Mouse (Mus musculus) NIH3T3 (cell line): ENCODE data around the gene Gm8369.
A peak's percentile ranks its signal among the peaks of the same experiment; 100 is the strongest.
"Not testable (repeated sequence)": the region's sequence is repeated elsewhere in the genome, so short reads cannot be mapped to it uniquely, and the experiment has no call there.

Experiments
- DNase-seq: peaks from one replicate; pipeline ENCODE4 v3.0.0-alpha.2; 2012; ENCODE audit warnings: low read depth

The Gm8369 gene

DNA sequence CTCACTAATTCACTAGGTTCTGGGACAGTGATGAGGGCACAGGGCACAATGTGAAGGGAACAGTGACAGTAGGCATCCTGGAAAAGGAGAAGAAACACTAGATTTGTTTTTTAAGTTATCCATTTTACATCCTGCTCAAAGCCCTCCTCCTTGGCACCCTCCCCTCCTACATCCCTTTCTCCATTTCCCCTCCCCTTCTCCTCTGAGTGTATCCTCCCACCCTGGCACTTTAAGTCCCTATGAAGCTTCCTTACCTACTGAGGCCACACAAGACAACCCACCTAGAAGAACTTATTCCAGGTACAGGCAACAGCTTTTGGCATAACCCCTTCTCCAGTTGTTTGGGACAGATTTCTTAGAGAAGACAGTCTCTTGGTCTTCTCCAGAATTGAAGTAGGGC is 30.5 kb downstream of the Gm8369 start, which contains the start of gene Ms4a6b:
Ms4a6b (plus strand) TSS at position 267 of the 400 bp plus-strand sequence.
- no peak for DNase-seq

DNA sequence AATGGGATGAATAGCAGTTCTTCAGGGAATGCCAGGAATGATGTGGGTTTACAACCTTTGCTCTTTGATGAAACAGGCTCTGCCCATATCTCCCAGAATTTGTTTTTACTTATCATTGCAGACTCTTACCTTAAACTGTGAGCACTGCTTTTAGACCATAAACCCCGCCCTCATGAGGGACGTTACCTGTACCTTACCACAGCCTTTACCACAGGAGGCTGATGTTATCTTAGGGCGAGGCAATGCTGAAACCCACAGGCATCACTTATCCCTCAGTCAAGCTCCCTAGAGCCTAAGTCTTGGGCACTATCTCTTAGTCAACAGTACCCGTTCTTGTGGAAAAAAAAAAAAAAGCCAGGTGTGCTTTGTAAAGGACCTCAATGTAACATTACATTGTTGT is 31.1 kb downstream of the Gm8369 start:
- no peak for DNase-seq

GRCm38 (mm10) chr19:11517373-11517772 is 31.6 kb downstream of the Gm8369 start:
- not testable (repeated sequence) for DNase-seq

DNA sequence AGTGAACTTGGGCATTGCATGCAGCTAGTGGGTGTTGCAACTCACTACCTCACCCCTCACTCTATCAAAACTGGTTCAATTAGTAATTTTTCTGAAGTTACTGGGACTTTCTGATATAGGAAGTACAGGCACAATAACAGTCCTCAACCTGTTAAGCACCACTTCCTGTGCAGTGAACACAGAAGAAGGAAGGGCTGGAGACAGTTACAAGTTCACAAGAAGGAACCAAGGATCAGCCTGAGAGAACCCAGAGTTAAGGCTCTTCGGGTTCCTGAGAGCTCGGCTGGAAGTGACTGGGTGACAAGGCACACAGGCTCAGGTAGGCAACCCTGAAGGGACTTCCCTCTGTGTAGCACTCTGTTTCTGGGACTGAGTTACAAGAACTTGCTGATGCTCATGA is 32.6 kb downstream of the Gm8369 start:
- DNase-seq: not testable (repeated sequence)

- DNase-seq: no peak
Measured at GRCm38 (mm10) chr19:11520146-11520545, 34.4 kb downstream of the Gm8369 start.

GRCm38 (mm10) chr19:11533421-11533820 is 47.7 kb downstream of the Gm8369 start:
- no peak for DNase-seq

DNA sequence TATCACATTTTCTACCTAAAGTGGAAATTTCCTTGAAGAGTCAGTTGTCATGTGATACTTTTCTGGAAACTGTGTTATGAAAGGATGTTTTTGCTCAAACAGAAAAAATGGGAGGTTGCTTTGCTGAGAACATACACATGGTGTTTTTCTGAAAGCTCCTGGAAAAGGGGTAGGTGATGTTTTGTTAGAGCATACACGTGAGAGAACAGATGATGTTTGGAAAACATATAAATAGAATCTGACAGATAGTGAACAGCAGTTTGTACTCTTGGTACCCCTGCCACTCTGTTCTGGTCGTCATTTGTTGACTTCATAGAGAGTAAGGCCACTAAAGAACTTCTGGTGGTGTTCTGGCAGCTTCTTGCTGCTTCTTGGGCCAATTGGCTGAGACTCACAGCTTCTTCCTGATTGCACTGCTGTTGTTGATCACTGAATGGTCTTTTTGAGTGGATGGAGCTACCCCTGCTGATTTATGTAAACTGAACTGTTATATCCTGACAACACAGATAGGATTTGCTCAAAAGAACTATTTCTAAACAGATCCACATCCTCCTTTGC is 48.2 kb downstream of the Gm8369 start:
- no peak for DNase-seq

DNA sequence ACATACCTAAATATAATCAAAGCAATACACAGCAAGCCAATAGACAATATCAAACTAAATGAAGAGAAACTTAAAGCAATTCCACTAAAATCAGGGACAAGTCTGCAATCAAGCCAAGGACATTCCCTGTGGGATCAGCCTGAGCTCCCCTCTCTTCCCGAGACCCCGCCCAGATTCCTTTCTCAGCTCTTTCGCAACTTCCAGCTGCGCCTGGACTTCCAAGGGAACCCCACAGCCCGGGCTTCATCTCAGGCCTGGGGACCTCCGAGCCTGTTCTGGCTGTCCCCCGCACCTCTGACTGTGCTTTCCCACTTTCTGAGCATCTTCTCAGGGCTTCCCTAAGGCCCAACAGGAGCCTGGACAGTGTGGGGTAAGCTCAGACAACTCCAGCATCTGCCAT is 50.9 kb downstream of the Gm8369 start, which contains the start of gene Ms4a4d:
Ms4a4d (plus strand) TSS at position 209 of the 400 bp plus-strand sequence.
- DNase-seq: peak; percentile 34

GRCm38 (mm10) chr19:11537336-11537735 is 51.6 kb downstream of the Gm8369 start:
- DNase-seq: peak; percentile 7

GRCm38 (mm10) chr19:11540166-11540821 is 54.6 kb downstream of the Gm8369 start:
- not testable (repeated sequence) for DNase-seq

- not testable (repeated sequence) for DNase-seq
Measured at GRCm38 (mm10) chr19:11544383-11544782, 58.6 kb downstream of the Gm8369 start.

DNA sequence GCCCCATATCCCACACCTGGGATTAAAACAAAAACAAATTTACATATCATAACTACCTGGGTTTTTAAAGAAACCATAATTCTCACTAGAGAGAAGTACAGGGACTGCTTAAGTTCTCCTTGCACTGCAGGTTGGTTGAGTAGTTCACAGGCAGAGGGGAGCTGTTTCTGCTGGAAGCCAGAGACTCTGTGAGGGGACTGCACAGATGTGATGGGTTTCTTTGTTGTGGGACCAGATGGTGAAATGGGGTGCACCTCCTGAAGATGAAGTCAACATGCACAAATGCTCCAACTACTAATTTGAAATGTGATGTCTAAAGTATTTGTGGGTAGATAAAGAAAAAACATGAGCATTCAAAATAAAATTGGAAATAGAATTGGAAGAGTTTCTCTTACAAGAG is 62.2 kb downstream of the Gm8369 start:
- DNase-seq: no peak

- no peak for DNase-seq
Measured at GRCm38 (mm10) chr19:11554726-11555125, 69.0 kb downstream of the Gm8369 start.

DNA sequence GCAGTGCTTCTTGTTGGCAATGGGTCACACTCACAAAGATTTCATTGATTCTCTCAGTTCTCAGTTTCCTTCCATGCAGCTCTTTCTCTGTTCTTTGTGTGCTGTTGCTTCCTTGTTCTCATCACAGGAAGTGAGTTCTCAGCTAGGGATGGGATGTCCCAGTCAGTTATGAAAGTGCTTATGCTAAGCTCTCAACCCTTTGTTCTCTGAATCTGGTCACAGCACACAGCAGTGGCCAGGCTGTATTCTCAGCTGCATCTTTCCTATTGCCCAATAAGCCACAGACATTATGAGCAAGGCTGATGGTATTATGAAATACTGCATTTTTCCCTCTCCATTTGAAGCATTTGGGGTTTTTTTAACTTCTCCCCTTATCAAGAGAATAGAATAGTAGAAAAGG is 73.8 kb downstream of the Gm8369 start:
- not testable (repeated sequence) for DNase-seq
